Mouse (Mus musculus) hindlimb bud, embryonic 11.5 days (tissue): Measurements from ENCODE around the gene Lin7b.
"Not testable (repeated sequence)": the region's sequence is repeated elsewhere in the genome, so short reads cannot be mapped to it uniquely, and the experiment has no call there.

Experiments used
- DNase-seq: peaks from one replicate; pipeline ENCODE4 v3.0.0-alpha.2; 2012; ENCODE audit warnings: low read depth, low spot score; ENCODE audit errors: extremely low spot score

Lin7b gene

DNA sequence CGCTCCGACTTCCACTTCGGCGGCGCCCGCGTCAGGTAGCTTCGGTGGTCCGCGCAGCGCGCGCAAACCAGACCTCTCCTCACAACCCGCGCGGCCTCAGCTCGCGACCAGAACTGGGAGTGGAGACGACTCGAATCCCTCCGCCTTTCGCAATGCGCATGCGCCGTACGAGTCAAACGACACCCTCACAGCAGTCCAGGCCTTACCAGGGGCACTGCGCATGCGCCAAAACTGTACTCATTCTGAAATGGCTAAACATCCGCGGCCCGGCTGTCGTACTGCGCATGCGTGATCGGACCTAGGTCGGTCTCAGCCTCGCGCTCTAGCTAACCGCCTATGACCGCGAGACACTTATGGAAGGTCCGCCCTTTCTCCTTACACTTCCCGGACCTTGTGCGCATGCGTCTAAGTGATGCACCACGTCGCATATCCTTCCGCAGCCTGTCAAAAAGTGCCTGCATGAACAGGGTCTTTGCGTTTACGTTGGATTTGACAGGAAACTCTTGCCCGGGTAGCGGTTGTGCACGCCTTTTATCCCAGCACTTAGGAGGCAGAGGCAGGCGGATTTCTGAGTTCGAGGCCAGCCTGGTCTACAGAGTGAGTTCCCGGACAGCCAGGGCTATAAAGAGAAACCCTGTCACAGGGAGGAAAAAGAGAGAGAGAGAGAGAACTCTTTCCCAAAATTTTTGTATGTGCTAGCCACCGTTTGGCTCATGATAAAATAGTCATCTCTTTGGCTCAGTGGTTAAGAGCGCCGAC is 25.4 kb upstream of the Lin7b start, which contains the start of gene Snrnp70:
Gene Snrnp70 (minus strand): TSS at position 165 of the 759 bp plus-strand sequence.
- peak; percentile 100 for DNase-seq

DNA sequence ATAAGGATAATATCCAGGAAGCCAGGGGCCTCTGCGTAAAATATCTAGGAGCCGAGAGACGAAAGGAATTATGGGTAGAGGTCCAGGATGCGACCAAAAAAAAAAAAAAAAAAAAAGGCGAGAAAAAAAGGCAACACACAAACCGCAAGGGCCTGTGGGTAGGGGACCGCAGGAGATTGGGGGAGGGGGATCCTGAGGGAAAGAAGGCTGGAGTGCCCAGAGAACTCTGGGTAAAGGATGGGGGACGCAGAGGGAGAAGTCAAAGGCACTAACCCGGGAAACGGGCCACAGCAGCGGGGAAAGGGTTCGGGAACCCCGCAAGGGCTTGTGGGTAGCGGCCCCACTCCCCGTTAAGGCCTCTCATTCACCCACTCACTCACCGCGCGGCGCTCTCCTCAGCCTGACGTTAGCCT is 24.8 kb upstream of the Lin7b start:
- DNase-seq: peak; percentile 58

DNA sequence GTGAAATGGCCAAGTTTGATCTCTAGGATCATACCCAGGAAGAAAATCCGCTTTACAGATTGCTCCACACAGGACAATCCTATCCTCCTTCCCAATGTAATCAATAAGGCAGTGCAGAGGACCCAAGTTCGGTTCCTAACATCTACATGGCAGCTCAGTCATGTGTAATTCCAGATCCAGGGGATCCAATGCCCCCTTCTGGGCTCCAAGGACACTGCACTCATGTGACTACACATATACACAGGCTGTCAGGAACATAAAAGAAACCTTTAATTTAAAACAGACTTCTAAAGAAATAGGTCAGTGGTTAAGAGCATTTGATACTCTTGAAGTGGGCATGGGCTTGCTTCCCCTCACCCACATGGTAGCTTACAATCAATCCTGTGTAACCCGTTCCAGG is 15.7 kb upstream of the Lin7b start:
- no peak for DNase-seq

- DNase-seq: no peak
Measured at GRCm38 (mm10) chr7:45376057-45376456, 5.7 kb upstream of the Lin7b start.

DNA sequence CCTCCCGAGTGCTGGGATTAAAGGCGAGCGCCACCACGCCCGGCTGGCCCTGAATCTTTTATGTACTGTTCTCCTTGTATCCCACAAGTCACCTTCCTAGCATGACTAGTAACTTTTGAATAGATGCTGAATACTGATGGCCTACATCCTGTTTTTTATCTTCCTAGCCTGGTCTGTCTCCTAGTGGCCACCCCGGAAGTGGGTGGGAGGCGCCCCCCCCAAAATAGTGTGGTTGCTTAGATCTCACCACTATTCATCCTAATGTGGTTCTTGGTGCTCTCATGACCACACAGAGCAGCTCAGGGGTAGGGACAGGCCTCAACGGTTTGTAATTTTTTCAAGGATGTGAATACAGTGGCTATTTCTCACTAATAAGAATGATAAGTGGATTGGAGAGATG is 4.2 kb upstream of the Lin7b start:
- DNase-seq: no peak

- DNase-seq: no peak
Measured at GRCm38 (mm10) chr7:45372371-45372770, 2.0 kb upstream of the Lin7b start.

GRCm38 (mm10) chr7:45369836-45370474 is 428 bp downstream of the Lin7b start:
- no peak for DNase-seq

DNA sequence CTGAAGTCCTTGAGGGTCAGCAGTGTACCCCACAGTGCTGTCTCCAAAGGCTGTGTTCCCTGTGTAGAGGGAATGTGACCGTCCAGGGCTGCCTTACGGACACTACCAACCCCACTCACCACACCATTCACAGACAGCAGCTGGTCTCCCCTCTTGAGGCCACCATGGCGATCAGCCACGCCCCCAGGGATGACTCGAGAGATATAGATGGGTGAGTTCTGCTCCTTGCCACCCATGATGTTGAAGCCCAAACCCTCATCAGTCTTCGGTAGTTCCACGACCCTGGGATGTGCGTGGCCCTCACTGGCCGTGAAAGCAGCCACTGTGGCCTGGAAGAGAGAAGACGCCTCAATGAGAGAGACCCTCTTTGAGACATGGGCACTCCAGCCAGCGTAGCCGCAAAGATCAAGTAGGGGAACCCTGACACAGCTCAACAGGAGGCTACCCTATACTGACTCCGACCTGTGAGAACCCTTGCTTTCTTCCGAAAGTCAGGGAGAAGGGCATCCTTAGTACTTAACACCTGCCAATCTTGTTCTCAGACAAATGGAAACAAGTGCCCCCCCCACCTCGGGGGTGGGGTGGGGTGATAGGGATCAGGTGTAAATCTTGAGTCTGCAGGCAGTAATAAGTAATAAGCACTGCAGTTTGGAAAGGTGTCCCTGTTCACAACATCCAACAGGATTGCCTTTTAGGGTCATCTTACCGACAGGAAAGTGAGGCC is 1.2 kb downstream of the Lin7b start:
- DNase-seq: no peak

DNA sequence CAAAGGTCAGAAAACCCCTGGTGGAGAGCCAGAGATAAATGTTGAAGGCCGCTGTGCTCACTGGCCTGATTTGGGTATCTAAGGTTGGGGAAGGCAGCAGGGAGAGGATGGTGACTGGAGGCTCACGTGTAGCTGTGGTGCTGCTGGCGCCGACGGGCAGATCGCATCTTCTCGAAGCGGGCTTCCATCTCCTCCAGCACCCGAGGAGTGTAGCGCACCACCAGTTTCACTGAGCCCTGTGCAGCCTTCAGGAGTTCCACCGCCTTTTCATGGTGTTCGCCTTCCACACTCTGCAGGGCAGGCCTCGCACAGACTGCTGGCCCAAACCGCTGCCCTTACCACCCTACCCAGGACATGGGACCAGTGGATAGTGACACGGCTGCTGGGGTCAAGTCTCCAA is 2.2 kb downstream of the Lin7b start:
- DNase-seq: no peak

DNA sequence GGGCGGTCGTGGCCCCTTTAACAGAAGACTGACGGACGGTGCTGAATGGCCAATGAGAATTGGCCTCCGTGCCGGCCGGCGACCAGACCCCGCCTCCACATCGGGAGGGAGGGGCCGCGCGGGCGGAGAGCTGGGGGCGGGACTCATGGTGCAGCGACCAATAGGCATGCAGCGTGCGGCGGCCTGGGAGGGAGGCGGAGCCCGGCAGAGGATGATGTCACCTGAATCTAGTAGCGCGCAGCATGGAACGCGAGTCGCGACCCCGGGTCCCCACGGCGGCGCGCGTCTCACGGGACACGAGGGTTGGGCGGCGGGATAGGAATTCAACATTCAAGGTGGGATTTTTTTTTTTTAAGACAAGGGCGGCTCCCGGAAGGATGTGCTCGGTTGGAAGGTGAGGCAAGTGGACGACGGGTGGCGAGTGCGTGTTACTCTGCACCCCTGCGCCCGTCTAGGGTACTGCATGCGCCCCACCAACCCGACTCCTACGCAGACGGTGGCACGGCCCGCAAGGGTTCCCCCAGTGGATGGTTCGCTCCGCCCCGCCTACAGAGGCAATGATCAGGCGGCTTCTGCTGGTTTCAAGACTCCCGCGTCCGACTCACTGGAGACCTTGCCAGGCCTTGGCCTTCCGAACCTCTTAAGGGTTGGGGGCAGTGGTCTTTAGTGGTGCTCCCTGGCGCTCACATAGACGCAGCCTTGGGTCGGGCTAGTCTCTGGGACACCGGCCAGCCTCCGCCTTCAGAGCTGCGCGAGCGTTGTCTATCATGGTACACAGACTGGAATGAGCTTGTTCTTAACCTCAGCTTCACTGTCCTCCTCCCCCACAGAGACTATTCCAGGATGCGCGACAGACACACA is 3.1 kb downstream of the Lin7b start:
- DNase-seq: peak; percentile 82

DNA sequence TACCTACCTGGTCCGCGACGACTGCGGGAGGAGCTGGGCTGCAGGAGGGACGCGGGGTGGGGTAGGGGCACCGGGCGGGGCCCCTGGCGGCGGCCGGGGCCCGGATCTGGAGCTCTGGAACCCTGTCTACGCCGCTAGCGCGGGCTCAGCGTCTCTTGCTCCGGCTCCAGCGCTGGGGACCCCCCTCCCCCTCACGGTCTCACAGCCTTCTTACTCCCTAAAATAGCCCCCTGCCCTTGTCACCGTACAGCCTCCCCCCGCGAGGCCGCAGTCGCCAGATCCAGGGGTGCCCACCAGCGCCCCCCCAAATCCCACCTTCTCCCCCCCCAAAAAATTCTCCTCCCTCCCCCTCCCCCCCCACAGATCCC is 3.7 kb downstream of the Lin7b start, which contains the start of gene Ppfia3:
Gene Ppfia3 (minus strand): TSS at position 368 of the 368 bp plus-strand sequence.
- DNase-seq: no peak

DNA sequence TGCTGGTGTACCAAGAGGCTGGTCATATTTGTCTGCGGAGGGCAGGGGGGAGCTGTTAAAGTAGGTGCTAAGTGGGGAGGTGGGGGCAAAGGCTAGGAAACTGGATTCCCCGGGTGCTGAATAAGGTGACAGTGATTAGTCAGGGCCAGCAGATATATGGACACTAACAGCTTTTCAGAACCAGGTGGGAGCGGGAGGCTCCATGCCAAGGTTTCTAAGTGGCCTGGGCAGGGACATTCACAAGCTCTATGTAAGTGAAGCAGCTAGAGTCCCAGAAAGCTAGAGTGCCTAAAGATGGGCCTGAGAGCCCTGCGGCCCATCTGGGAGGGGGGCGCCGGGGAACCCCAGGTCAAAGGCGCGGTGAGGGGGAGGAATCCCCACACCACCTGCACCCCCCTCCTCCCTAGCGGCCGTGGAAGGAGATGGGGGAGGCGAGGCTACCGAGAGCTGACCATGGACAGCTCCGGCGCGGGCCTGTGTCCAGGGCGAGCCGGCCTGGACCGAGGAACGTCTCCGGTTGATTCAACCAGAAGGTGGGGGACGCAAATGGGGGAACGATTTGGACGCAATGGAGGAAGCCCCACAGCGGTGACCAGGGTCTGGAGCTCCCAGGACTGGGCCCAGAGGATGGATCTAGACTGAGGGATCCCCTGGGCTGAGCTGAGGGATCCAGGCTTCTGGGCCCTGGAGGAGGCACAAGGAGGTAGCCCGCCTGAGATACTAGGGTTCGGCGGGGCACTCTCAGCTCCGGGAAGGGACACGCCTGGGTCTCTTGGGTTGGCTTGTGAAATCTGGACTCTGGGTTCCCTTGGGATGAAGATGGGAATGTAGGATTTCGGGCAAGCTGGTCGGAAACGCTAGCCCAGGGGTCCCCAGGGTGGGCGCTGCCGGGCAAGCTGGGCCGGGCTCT is 4.4 kb downstream of the Lin7b start:
- DNase-seq: no peak

GRCm38 (mm10) chr7:45363983-45364382 is 6.4 kb downstream of the Lin7b start:
- no peak for DNase-seq

DNA sequence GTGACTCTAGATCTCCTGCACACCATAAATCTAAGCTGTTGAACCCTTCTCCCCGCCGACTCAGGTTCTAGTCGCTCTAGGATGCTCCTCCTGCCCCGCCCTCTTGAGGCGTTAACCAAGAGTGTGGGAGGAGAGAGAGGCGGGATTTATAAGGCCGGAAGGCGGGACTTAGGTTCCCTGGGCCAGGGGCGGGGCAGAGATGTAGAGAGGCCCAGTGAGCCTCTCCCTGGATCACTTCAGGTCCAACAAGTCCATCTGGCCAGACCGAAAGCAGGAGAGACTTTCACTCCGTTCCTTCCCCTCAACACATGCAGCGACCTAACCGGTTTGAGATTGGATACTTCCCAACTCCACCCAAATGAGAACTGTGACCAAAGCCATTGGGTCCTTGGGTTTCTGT is 7.6 kb downstream of the Lin7b start:
- DNase-seq: no peak

- peak; percentile 53 for DNase-seq
Measured at GRCm38 (mm10) chr7:45361243-45361804, 9.1 kb downstream of the Lin7b start.

DNA sequence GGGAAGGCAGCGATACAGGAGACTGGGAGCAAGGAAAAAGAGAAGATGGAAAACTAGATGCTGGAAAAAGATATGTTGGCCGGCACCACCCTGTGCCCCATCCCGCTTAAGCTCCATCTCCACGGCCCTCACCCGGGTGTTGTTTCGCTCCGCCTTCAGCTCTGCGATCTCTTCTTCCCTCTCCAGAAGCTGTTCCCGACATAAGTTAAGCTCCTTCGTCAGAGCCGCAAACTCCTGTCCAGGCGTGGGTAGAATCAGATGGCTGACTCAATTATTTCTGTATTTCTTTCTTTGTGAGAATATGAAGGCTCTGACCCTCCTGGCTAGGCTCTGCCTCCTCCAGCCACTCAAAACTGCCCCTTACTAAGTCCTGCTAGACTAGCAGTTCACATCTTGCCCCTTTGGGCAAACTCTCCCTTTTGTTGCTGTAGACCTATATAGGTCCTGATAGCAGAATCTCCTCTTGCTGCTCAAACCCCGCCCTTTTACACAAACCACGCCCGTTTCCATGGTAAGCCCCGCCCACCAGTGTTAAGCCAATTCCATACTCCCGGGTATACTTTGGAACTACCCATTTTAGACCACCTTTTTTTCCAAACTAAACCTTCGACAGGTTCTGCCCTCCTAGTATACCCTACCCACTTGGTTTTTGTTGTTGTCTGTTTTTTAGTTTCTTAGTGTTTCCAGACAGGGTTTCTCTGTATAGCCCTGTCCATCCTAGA is 9.8 kb downstream of the Lin7b start:
- DNase-seq: no peak

DNA sequence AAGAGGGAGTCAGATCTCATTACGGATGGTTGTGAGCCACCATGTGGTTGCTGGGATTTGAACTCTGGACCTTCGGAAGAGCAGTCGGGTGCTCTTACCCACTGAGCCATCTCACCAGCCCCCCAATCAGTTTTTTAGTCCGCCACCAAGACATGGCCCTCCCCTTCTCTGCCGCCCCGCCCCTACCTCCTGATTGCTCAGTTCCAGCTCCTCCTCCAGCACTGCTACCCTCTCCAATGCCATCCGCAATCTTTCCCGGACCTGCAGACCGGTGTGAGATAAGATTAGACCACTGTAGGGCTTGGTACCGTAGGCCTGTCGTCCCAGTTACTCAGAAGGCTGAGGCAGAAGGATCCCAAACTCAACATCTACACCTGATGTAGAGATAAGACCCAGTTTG is 11.3 kb downstream of the Lin7b start:
- DNase-seq: not testable (repeated sequence)

GRCm38 (mm10) chr7:45356087-45356486 is 14.3 kb downstream of the Lin7b start:
- DNase-seq: no peak
